In genomic region chr14:120224202-120224846, GRCm38 (mm10) we compare ENCODE assay signal across 8 mouse cellular contexts. TPM values are rescaled to one million over a fixed set of nuclear protein-coding genes. Genes with fewer than 3 reads are reported as not detected.
DNase-seq lines count a peak whose midpoint lies in the region; ATAC-seq and TF ChIP-seq lines count a peak whose summit lies in the region.

No protein-coding gene starts in this region.

- TF ChIP-seq POLR2A in brain, embryonic 14.5 days (IDR thresholded peaks at IDR 0.05; ENCODE audit: borderline replicate concordance, extremely low read depth, insufficient read depth, insufficient read length, poor library complexity, severe bottlenecking): no peak

- peak; percentile 72; the same call in 1 of the 2 replicates for ATAC-seq in hindbrain, embryonic 14.5 days (ENCODE audit: low FRiP score)
- no peak for ATAC-seq in hindbrain, embryonic 12.5 days (ENCODE audit: low FRiP score)
- ATAC-seq in midbrain, embryonic 15.5 days (replicated peaks): peak; percentile 62; the same call in 1 of the 2 replicates

- H3K9ac ChIP-seq in hindbrain, embryonic 14.5 days: no peak overlapping the region
- H3K9ac ChIP-seq in hindbrain, embryonic 12.5 days: no peak overlapping the region
- H3K9ac ChIP-seq in midbrain, embryonic 15.5 days: no peak overlapping the region

- H3K4me3 ChIP-seq in hindbrain, embryonic 14.5 days (replicated peaks; ENCODE audit: low read length): no peak overlapping the region
- no peak overlapping the region for H3K4me3 ChIP-seq in hindbrain, embryonic 12.5 days
- H3K4me3 ChIP-seq in midbrain, embryonic 15.5 days: no peak overlapping the region

- H3K36me3 ChIP-seq in hindbrain, embryonic 14.5 days (replicated peaks; ENCODE audit: control insufficient read depth, insufficient read depth): no peaks in the 10 kb centered on the region
- no peaks in the 10 kb centered on the region for H3K36me3 ChIP-seq in hindbrain, embryonic 12.5 days
- H3K36me3 ChIP-seq in midbrain, embryonic 15.5 days (replicated peaks): no peaks in the 10 kb centered on the region

- no peaks in the 10 kb centered on the region for H3K9me3 ChIP-seq in hindbrain, embryonic 14.5 days (ENCODE audit: control insufficient read depth, low read length)
- no peaks in the 10 kb centered on the region; the same call in 1 of the 2 replicates for H3K9me3 ChIP-seq in hindbrain, embryonic 12.5 days (replicated peaks)
- no peaks in the 10 kb centered on the region for H3K9me3 ChIP-seq in midbrain, embryonic 15.5 days

- peak overlapping the region; percentile 9; the same call in 1 of the 2 replicates for H3K27ac ChIP-seq in hindbrain, embryonic 14.5 days
- H3K27ac ChIP-seq in hindbrain, embryonic 12.5 days: no peak overlapping the region
- H3K27ac ChIP-seq in midbrain, embryonic 15.5 days: no peak overlapping the region

- DNase-seq in hindbrain, embryonic 14.5 days (ENCODE audit: low spot score): peak; percentile 39
- DNase-seq in brain, embryonic 14.5 days (ENCODE audit: low read depth): peak; percentile 73
- DNase-seq in gastrocnemius, postnatal 14 days: peak; percentile 47
- DNase-seq in spleen, adult 12 weeks (ENCODE audit: low spot score): no peak
- DNase-seq in ovary, postnatal 14 days (ENCODE audit: low spot score): no peak
- DNase-seq in layer of hippocampus, postnatal 10 days (ENCODE audit: low spot score in 2 of 2): no peak

- intact Hi-C loops in gastrocnemius, postnatal 14 days (cut with DNase I; ENCODE audit: low total_unique reads): no loop called here

- no peaks in the 10 kb centered on the region for H3K27me3 ChIP-seq in hindbrain, embryonic 14.5 days (ENCODE audit: control insufficient read depth, insufficient read depth, low read length)
- no peaks in the 10 kb centered on the region for H3K27me3 ChIP-seq in hindbrain, embryonic 12.5 days
- no peaks in the 10 kb centered on the region for H3K27me3 ChIP-seq in midbrain, embryonic 15.5 days (replicated peaks)

- peaks cover 9% of the 10 kb centered on the region; the same call in 1 of the 2 replicates for H3K4me1 ChIP-seq in hindbrain, embryonic 14.5 days (replicated peaks; ENCODE audit: control insufficient read depth, insufficient read depth, low read length)
- no peaks in the 10 kb centered on the region; the same call in 1 of the 2 replicates for H3K4me1 ChIP-seq in hindbrain, embryonic 12.5 days
- H3K4me1 ChIP-seq in midbrain, embryonic 15.5 days: 0 out of 2 replicates have a peak, but pooled peaks cover 4% of the 10 kb centered on the region

- H3K4me2 ChIP-seq in hindbrain, embryonic 14.5 days (replicated peaks): no peak overlapping the region
- no peak overlapping the region for H3K4me2 ChIP-seq in hindbrain, embryonic 12.5 days (replicated peaks)
- no peak overlapping the region for H3K4me2 ChIP-seq in midbrain, embryonic 15.5 days

- 60% methylated on average over 6 of the region's 6 CpGs for WGBS in hindbrain, embryonic 14.5 days
- WGBS in hindbrain, embryonic 12.5 days: 64% methylated on average over 6 of the region's 6 CpGs
- whole genome bisulfite sequencing in midbrain, embryonic 15.5 days: 42% methylated on average over 6 of the region's 6 CpGs

- no peak for TF ChIP-seq CTCF in brain, embryonic 14.5 days (IDR thresholded peaks at IDR 0.05; ENCODE audit: borderline replicate concordance, extremely low read depth, insufficient read depth, insufficient read length)

RNA-seq across cellular contexts. Expression of gene Mbnl2, which starts 51.1 kb away (rescaled TPM):
- polyA plus RNA-seq in hindbrain, embryonic 14.5 days (2014; fragmentation: Nextera tagmentation; extraction: Ambion mirVana): 24.4 and 29.7 TPM in 2 replicates
- 47.2 and 60.3 TPM in 2 replicates for polyA plus RNA-seq in hindbrain, embryonic 12.5 days (2016; fragmentation: Nextera tagmentation; extraction: Ambion mirVana)
- 16.9 and 20.2 TPM in 2 replicates for polyA plus RNA-seq in brain, embryonic 14.5 days (2012; rRNA removed)
- 100 to 1,000 TPM; 232 to 277 TPM for total RNA-seq in gastrocnemius, postnatal 14 days (2021)
- 20.0 and 21.2 TPM in 2 replicates for polyA plus RNA-seq in midbrain, embryonic 15.5 days (2015; fragmentation: Nextera tagmentation; extraction: Ambion mirVana)
- total RNA-seq in layer of hippocampus, postnatal 10 days (2021): 100 to 1,000 TPM; 126 to 132 TPM

Comparison
In these comparisons a context has a peak if more than half of its experiments do, and no peak if none do; other contexts are left out.
1. DNase-seq: peak in hindbrain, embryonic 14.5 days (single experiment), brain, embryonic 14.5 days (single experiment) and gastrocnemius, postnatal 14 days (single experiment); none in spleen, adult 12 weeks (single experiment), ovary, postnatal 14 days (single experiment) and layer of hippocampus, postnatal 10 days (0 of 2).